Mouse (Mus musculus): Measurements from ENCODE around the gene Polr2a. TPM values are rescaled to one million over a fixed set of nuclear protein-coding genes. Genes with fewer than 3 reads are reported as not detected.
A peak's percentile ranks its signal among the peaks of the same experiment; 100 is the strongest.

The Polr2a gene
- 10 to 100 TPM; 54.3 to 54.4 TPM for total RNA-seq (2021)
- long read RNA-seq, experiment 1, full-length matches to known transcripts, result 1 of 3 reads
- long read RNA-seq, experiment 1, partial matches to known transcripts, result 2 of 3 reads
- long read RNA-seq, experiment 1, other reads (novel, unspliced or antisense), result 0 of 3 reads
- long read RNA-seq, experiment 2, full-length matches to known transcripts, result 1 of 3 reads
- long read RNA-seq, experiment 2, partial matches to known transcripts, result 2 of 3 reads
- long read RNA-seq, experiment 2, other reads (novel, unspliced or antisense), result 0 of 3 reads

- DNase-seq (ENCODE audit: low spot score in 2 of 2), result peak; percentile 97 to 99
- intact Hi-C loops (cut with DNase I), result loop anchor here (2.0 to 5.0 kb wide), 3 partner anchors 76 to 101 kb away; partner anchors contain the start of genes Nlgn2, Senp3, Sox15 and Tmem256
Measured at GRCm38 (mm10) chr11:69758478-69758970, at the start of gene Polr2a. Gene Polr2a (minus strand): TSS chr11:69758637.

GRCm38 (mm10) chr11:69807641-69808040 lies 49.2 kb upstream of the Polr2a start:
- DNase-seq (ENCODE audit: low spot score in 2 of 2), result no peak
- intact Hi-C loops (cut with DNase I), result no loop called here

- intact Hi-C loops (cut with DNase I), result no loop called here
- no peak for DNase-seq (ENCODE audit: low spot score in 2 of 2)
Measured at GRCm38 (mm10) chr11:69806378-69806777, 47.9 kb upstream of the Polr2a start.

- DNase-seq (ENCODE audit: low spot score in 2 of 2), result no peak
- intact Hi-C loops (cut with DNase I), result loop anchor here (5.0 kb wide), 1 partner anchor 72 kb away; the partner anchor contains the start of gene Tmem95
Measured at GRCm38 (mm10) chr11:69804972-69805909, 46.8 kb upstream of the Polr2a start, which contains the start of gene Tmem102. Gene Tmem102 (minus strand): TSS chr11:69805624.

GRCm38 (mm10) chr11:69804652-69804940 lies 46.2 kb upstream of the Polr2a start:
- intact Hi-C loops (cut with DNase I), result loop anchor here (5.0 kb wide), 1 partner anchor 73 kb away; the partner anchor contains the start of gene Tmem95
- no peak for DNase-seq (ENCODE audit: low spot score in 2 of 2)

- DNase-seq (ENCODE audit: low spot score in 2 of 2), result peak; percentile 59 to 74
- intact Hi-C loops (cut with DNase I), result loop anchor here (2.0 to 5.0 kb wide), 3 partner anchors 33 to 73 kb away; partner anchors contain the start of genes Nlgn2, Tmem95 and Zbtb4
Measured at GRCm38 (mm10) chr11:69803786-69804651, 45.6 kb upstream of the Polr2a start.

GRCm38 (mm10) chr11:69803328-69803727 lies 44.9 kb upstream of the Polr2a start:
- intact Hi-C loops (cut with DNase I), result loop anchor here (2.0 to 5.0 kb wide), 3 partner anchors 33 to 74 kb away; partner anchors contain the start of genes Nlgn2, Tmem95 and Zbtb4

GRCm38 (mm10) chr11:69802648-69803105 lies 44.2 kb upstream of the Polr2a start:
- intact Hi-C loops (cut with DNase I), result loop anchor here (2.0 to 5.0 kb wide), 3 partner anchors 34 to 75 kb away; partner anchors contain the start of genes Nlgn2, Tmem95 and Zbtb4
- peak; percentile 43 to 82 for DNase-seq (ENCODE audit: low spot score in 2 of 2)

More at GRCm38 (mm10) chr11:69803328-69803727, 44.9 kb upstream of the Polr2a start:
- DNase-seq (ENCODE audit: low spot score in 2 of 2), result no peak

GRCm38 (mm10) chr11:69801379-69801977 lies 43.0 kb upstream of the Polr2a start, which contains the start of gene Fgf11:
Gene Fgf11 (minus strand): TSS chr11:69801857.
- DNase-seq (ENCODE audit: low spot score in 2 of 2), result no peak

GRCm38 (mm10) chr11:69800392-69801197 lies 42.2 kb upstream of the Polr2a start:
- peak; percentile 65 to 74 for DNase-seq (ENCODE audit: low spot score in 2 of 2)
- intact Hi-C loops (cut with DNase I), result loop anchor here (5.0 kb wide), 1 partner anchor 77 kb away; the partner anchor contains the start of gene Tmem95

More at GRCm38 (mm10) chr11:69801379-69801977, 43.0 kb upstream of the Polr2a start, which contains the start of gene Fgf11:
- intact Hi-C loops (cut with DNase I), result loop anchor here (5.0 kb wide), 1 partner anchor 76 kb away; the partner anchor contains the start of gene Tmem95

- intact Hi-C loops (cut with DNase I), result loop anchor here (5.0 kb wide), 1 partner anchor 77 kb away; the partner anchor contains the start of gene Tmem95
- peak; percentile 59 to 72 for DNase-seq (ENCODE audit: low spot score in 2 of 2)
Measured at GRCm38 (mm10) chr11:69800138-69800391, 41.6 kb upstream of the Polr2a start.

- DNase-seq (ENCODE audit: low spot score in 2 of 2), result no peak
- intact Hi-C loops (cut with DNase I), result loop anchor here (5.0 kb wide), 1 partner anchor 78 kb away; the partner anchor contains the start of gene Tmem95
Measured at GRCm38 (mm10) chr11:69799394-69800137, 41.1 kb upstream of the Polr2a start.

GRCm38 (mm10) chr11:69797924-69798323 lies 39.5 kb upstream of the Polr2a start:
- intact Hi-C loops (cut with DNase I), result no loop called here
- DNase-seq (ENCODE audit: low spot score in 2 of 2), result no peak

- intact Hi-C loops (cut with DNase I), result no loop called here
- DNase-seq (ENCODE audit: low spot score in 2 of 2), result no peak
Measured at GRCm38 (mm10) chr11:69795983-69796435, 37.6 kb upstream of the Polr2a start.

- intact Hi-C loops (cut with DNase I), result no loop called here
- DNase-seq (ENCODE audit: low spot score in 2 of 2), result peak; percentile 91 to 96
Measured at GRCm38 (mm10) chr11:69795168-69795982, 36.9 kb upstream of the Polr2a start, which contains the start of gene Chrnb1. Gene Chrnb1 (minus strand): TSS chr11:69795943.

All from left cerebral cortex, postnatal 14 days (tissue).